Mouse (Mus musculus) olfactory bulb, adult 2 months (tissue): ENCODE data around the gene Trpm8.

Experiments
- CTCF ChIP-seq: fragments of 200-500 bp; IDR thresholded peaks from 2 replicates; pipeline ENCODE4 v1.5.1; 2012; ENCODE audit warnings: low read depth, mild to moderate bottlenecking, low read length, moderate library complexity; ENCODE audit not compliant: insufficient read depth
- POLR2A ChIP-seq: fragments of 200-500 bp; IDR thresholded peaks from 2 replicates; pipeline ENCODE4 v1.6.1; 2012; ENCODE audit warnings: mild to moderate bottlenecking, low read depth, low read length, moderate library complexity; ENCODE audit not compliant: insufficient read depth

DNA sequence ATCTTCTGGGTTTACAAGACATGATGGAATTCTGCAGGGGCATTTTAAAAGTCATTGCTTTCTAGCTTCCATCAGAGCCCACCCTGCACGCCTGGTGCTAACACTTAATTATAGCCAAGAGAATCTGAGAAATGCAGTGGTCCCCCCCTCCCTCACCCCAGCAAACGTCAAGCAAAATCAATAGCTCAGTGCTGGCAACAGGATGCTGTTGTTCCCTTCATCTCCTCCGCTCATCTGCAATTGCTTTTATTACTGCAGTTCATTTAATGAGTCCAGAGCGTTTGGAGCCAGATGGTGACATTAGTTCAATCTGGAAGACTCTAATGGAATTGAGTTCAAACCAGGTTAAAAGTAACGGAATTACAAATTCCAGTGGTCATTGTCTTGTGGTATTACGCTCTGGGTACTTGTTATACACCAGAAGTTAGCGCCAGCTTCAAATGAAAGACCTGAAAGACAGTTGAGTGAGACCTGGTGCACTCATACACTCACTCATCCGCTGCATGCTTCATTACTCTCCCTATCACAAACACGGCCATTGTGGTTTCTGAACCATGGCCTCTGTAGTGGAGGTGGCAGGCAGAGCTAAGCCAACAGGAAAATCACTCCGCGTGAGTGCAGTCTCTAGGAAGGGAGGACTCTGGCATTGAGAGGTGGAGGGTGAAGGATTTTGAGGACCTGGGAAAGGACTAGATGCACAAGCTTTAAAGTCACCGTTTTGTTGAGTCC is 128.8 kb downstream of the Trpm8 start:
- no peak for TF ChIP-seq CTCF
- no peak for TF ChIP-seq POLR2A
